Mouse (Mus musculus) E14TG2a.4 (cell line): ENCODE results near the gene G430095P16Rik.
A peak's percentile ranks its signal among the peaks of the same experiment; 100 is the strongest.

Experiments used
- H3K27me3 ChIP-seq: 2 replicates; pipeline ENCODE4 v1.6.1; 2014; ENCODE audit warnings: low read length, control low read depth; ENCODE audit not compliant: insufficient read depth
- H3K36me3 ChIP-seq: 2 replicates; pipeline ENCODE4 v1.6.1; 2014; ENCODE audit warnings: low read length, control low read depth; ENCODE audit not compliant: insufficient read depth
- H3K4me1 ChIP-seq: replicated peaks from 2 replicates; pipeline ENCODE4 v1.6.1; 2014; ENCODE audit warnings: low read depth, low read length, control low read depth
- H3K4me3 ChIP-seq: replicated peaks from 2 replicates; pipeline ENCODE4 v1.5.1; 2014; ENCODE audit warnings: mild to moderate bottlenecking, low read length
- H3K9me3 ChIP-seq: 2 replicates; pipeline ENCODE4 v1.6.1; 2014; ENCODE audit warnings: low read length, control low read depth
- CTCF ChIP-seq: conservative IDR thresholded peaks from 2 replicates; pipeline ENCODE4 v1.5.1; 2014; ENCODE audit warnings: low read length
- NANOG ChIP-seq: IDR thresholded peaks from 2 replicates; pipeline ENCODE4 v1.6.1; 2014; ENCODE audit warnings: borderline replicate concordance, low read length, mixed read lengths
- POU5F1 ChIP-seq: IDR thresholded peaks from 2 replicates; pipeline ENCODE4 v1.6.1; 2014; ENCODE audit warnings: low read length, borderline replicate concordance

The G430095P16Rik gene

DNA sequence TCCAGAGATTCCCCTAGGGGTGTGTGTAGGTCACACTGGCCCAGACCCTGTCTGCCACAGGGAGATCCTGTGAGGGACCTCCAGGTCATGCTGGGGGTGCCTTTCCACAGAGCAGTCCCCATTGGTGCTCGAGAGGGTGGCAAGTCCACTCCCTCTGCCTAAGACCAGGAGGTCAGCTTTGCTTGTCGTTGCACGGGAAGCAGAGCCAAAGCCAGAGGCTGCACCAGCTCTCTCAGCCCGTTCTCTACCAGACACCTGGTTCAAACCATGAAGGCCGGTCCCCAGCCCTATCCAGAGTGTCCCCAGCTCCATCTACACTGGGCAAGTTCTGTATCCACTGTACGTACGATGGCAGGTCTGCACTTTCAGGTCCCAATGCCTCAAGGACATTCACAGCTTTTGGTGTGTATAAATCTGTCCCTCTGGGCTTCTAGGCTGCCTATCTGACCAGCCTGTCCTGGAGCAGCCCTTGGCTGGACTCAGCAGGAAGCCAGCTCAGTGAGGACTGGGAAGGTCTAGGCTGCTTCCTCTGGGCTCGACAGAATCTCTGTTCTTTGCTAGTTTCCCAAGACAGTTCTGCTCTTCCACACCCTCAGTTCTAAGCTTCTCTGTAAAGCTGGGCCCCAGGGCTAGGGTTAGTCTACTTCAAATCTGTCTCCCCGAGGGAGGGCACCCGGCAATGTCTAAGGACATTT, 2.6 kb downstream of the G430095P16Rik start:
- Histone ChIP-seq H3K36me3 (no peaks in the 10 kb centered on the region), H3K27me3 (peaks cover 45% of the 10 kb centered on the region), H3K4me1 (peaks cover 66% of the 10 kb centered on the region), H3K4me3 (peak overlapping the region; percentile 29; the same call in 1 of the 2 replicates), H3K9me3 (no peaks in the 10 kb centered on the region)
- no peak for TF ChIP-seq CTCF
- no peak for TF ChIP-seq NANOG
- no peak for TF ChIP-seq POU5F1

DNA sequence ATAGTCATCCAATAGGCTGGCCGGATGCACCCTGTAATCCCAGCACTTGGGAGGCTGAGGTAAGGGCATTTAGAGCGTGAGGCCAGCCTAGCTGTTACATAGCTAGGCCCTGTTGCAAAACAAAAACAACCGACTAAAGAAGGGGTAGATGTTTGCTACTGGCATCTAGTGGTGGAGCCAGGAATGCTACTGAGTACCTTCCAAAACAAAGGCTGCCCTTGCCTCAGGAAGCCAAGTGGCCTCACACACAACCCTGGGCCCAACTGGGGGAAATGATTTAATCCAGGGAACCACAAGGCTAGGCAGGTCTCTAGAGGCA, 3.1 kb downstream of the G430095P16Rik start:
- Histone ChIP-seq H3K4me1 (peaks cover 71% of the 10 kb centered on the region), H3K4me3 (no peak overlapping the region), H3K27me3 (peaks cover 42% of the 10 kb centered on the region), H3K9me3 (no peaks in the 10 kb centered on the region), H3K36me3 (no peaks in the 10 kb centered on the region)
- TF ChIP-seq CTCF, result peak; percentile 25
- TF ChIP-seq NANOG, result no peak
- no peak for TF ChIP-seq POU5F1

DNA sequence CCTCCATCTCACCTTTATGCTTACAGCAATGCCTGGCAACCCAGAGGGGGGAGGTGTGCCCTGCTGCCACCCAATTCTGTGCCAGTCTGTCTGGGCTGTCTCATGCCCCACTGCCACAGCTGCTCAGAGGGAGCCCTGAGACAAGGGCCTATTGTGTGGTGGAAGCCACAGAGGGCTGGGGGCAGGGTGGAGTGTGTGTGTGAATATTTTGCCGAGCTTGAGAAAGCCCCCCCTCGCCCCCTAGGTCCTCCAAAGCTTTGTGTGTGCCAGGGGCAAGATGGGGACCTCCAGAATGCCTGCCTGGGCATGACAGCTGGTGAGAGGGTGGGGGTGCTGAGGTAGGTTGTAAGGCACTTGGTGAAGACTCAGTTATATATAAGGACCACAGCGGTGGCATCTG, 5.7 kb downstream of the G430095P16Rik start:
- Histone ChIP-seq H3K27me3 (peaks cover 51% of the 10 kb centered on the region), H3K4me3 (no peak overlapping the region), H3K9me3 (no peaks in the 10 kb centered on the region), H3K4me1 (peaks cover 52% of the 10 kb centered on the region), H3K36me3 (no peaks in the 10 kb centered on the region)
- TF ChIP-seq CTCF (no peak), NANOG (no peak), POU5F1 (no peak)

DNA sequence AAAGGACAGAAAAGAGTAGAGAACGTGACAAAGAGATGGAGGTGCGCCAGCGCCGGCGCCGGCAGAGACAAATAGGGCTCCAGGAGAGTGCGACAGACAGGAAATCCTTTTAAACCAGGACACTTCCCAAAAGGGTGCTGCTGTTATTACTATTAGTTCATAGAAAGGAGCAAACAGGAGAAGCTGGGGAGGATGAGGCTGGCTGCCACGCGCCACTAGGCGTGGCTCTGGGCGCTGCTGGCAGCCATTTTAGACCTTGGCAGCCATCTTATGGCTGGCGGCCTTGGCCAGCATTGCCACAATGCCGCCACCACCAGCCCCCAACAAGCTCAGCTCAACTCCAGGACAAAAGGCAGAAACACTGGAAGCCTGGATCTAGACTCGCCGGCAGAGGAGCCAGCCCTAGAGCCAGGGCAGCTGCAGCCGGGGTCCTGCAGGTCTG, 7.1 kb downstream of the G430095P16Rik start:
- Histone ChIP-seq H3K4me1 (peaks cover 38% of the 10 kb centered on the region), H3K36me3 (no peaks in the 10 kb centered on the region), H3K4me3 (peak overlapping the region; percentile 50), H3K27me3 (peaks cover 54% of the 10 kb centered on the region), H3K9me3 (no peaks in the 10 kb centered on the region)
- TF ChIP-seq CTCF (no peak), POU5F1 (no peak), NANOG (no peak)

DNA sequence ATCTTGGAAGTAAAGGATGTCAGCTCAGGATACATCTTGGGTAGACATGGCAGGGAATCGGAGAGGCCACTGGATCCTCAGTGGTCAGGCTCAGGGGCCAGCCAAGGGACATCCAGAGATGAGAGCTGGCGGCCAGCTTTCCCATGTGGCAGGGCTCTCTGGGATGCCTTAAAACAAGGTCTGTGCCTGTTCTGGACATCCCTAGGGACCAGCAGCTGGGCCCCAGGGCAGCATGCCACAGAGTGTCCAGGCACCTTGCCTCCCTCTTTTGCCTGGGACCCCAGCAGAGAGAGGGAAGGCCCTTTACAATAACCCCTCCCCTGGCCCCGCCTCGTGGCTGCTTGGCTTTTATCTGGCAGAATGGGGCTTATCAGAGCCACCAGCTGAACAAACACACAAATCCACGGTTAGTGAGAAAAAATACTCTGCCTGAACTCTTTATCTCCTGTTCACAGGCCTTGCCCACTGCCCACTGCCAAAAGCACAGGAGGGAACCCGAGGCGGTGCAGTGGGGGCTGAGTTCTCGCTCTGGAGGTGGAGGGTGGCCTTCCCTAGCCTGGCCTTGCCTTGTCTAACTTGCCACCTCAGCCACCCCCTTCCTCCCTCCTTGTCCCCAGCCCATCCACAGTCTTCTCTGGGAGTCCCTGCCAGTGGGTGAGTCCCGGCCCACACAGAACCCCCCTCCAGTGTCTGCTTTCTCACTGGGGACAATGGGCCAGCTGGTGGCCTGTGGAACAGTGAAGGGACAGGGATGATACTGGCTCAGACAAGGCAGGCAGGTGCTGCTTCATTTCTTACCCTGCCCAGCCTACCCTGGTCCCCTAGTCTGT, 7.9 kb downstream of the G430095P16Rik start:
- TF ChIP-seq CTCF (no peak), POU5F1 (no peak), NANOG (no peak)
- H3K36me3 ChIP-seq, result no peaks in the 10 kb centered on the region
- peak overlapping the region; percentile 50 for H3K4me3 ChIP-seq
- no peaks in the 10 kb centered on the region for H3K9me3 ChIP-seq
- H3K4me1 ChIP-seq, result peaks cover 32% of the 10 kb centered on the region
- peaks cover 53% of the 10 kb centered on the region for H3K27me3 ChIP-seq

DNA sequence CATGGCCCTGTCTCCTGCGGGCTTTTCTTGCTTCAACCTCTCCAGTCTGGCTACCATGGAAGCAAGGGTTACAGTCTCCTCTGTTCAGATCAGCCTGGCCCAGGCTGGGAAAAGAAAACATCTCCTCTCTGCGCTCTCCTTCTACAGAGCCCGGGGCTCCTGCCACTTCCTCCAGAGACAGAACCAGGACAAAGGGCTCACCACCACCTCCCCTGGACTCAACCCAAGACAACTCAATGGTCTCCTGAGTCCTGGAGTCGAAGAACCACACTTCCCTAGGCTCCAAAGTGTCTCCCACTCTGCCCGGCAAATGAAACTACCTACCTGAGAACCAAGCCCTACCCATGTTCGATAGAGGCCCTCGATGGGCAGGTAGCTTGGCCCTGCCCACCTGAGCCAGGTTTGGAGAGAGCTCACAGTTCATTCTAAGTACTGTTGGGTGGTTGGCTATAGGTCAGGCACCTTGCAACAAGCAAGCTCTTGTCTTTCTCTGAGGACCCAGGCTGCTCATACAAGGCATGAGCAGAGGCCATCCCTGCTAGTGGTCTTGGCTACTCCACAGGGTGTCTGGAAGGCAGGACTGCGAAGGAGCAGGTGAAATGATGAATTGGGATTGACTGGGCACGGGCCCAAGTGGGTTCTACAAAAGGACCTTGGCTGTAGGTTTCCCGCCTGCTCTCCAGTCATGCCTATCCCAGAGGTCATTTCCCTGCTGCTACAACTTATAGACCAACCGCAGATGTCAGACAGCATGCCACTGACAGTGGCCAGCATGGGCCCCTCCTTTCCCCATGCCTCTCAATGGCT, 8.8 kb downstream of the G430095P16Rik start:
- Histone ChIP-seq H3K36me3 (no peaks in the 10 kb centered on the region), H3K27me3 (peaks cover 60% of the 10 kb centered on the region), H3K4me1 (peaks cover 26% of the 10 kb centered on the region), H3K4me3 (no peak overlapping the region), H3K9me3 (no peaks in the 10 kb centered on the region)
- TF ChIP-seq CTCF, result no peak
- TF ChIP-seq NANOG, result no peak
- no peak for TF ChIP-seq POU5F1

DNA sequence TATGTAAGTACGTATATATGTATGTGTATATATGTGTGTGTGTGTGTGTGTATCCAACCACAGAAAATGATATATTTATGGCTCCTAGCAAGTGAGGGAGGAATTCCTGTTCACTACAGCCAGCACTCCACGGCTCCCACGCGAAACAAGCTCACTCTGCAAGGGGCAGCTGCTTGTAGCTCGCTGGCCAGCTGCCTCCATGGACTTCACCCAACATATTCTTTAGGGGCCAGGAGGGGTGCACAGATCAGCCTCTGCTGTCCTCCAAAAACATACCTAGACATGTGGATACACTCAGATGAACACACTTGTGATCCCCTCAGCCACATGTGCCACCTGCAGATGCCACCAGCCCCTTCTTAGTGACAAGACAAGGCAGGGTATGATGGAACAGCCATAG, 9.7 kb downstream of the G430095P16Rik start:
- H3K4me1 ChIP-seq, result peaks cover 28% of the 10 kb centered on the region
- H3K27me3 ChIP-seq, result peaks cover 66% of the 10 kb centered on the region
- H3K4me3 ChIP-seq, result no peak overlapping the region
- no peaks in the 10 kb centered on the region for H3K9me3 ChIP-seq
- no peak for TF ChIP-seq POU5F1
- no peak for TF ChIP-seq CTCF
- TF ChIP-seq NANOG, result no peak
- no peaks in the 10 kb centered on the region for H3K36me3 ChIP-seq

DNA sequence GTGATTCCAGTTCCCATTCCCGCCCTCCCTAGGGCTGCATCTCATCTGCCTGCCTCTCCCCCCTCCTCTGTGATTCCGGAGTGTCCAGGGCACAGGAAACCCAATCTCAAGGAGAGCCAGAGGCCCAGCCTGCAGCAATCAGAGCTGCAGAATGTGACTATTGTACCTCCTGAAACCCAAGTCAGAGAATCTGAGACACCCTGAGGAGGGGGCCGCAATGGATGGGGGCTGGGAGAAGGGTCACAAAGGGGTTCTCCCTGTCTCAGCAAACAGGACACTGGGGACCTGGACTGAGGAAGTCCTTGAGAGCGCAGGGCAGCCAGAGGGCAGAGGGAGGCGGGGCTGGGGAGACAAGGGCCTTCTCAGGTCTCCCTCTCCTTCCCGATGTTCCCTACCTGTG, 10.2 kb downstream of the G430095P16Rik start:
- H3K27me3 ChIP-seq, result peaks cover 69% of the 10 kb centered on the region
- H3K36me3 ChIP-seq, result no peaks in the 10 kb centered on the region
- peaks cover 33% of the 10 kb centered on the region for H3K4me1 ChIP-seq
- no peak overlapping the region for H3K4me3 ChIP-seq
- no peaks in the 10 kb centered on the region for H3K9me3 ChIP-seq
- no peak for TF ChIP-seq NANOG
- no peak for TF ChIP-seq CTCF
- TF ChIP-seq POU5F1, result no peak

DNA sequence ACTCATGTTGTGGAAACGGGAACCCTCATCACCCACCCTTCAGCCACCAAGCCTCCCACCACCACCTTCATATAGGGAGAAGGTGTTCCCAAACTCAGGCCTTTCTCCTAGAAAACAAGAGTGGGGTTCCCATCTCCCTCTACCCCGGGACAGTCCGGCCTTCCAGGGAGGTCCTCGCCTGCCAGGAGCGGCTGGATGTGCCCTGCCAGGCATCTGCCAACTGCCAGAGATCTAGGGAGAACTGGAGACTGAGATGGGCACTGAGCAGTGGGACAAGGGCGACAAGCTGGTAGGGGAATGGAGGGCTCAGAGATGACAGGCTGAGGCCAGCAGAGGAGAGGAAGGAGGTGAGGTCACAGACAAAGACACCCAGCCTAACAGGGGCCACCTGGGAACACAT, 11.2 kb downstream of the G430095P16Rik start:
- no peaks in the 10 kb centered on the region for H3K9me3 ChIP-seq
- H3K36me3 ChIP-seq, result no peaks in the 10 kb centered on the region
- TF ChIP-seq NANOG (no peak), POU5F1 (no peak), CTCF (no peak)
- H3K4me1 ChIP-seq, result peaks cover 42% of the 10 kb centered on the region
- no peak overlapping the region for H3K4me3 ChIP-seq
- H3K27me3 ChIP-seq, result peaks cover 72% of the 10 kb centered on the region
